Mouse (Mus musculus) T-cell, adult 2 months (primary cell): ENCODE results near the gene Nars2.

Experiments used
- DNase-seq: peaks from one replicate; pipeline ENCODE4 v3.0.0; 2022; ENCODE audit warnings: low spot score

The Nars2 gene

GRCm38 (mm10) chr7:96951281-96952051 lies at the start of gene Nars2:
Gene Nars2, plus strand, starts transcription at chr7:96951505.
- peak; percentile 92 for DNase-seq

GRCm38 (mm10) chr7:96902183-96902582 lies 49.1 kb upstream of the Nars2 start:
- no peak for DNase-seq

GRCm38 (mm10) chr7:96903088-96903985 lies 48.0 kb upstream of the Nars2 start:
- DNase-seq: no peak

- no peak for DNase-seq
Observed at GRCm38 (mm10) chr7:96904442-96904841, 46.9 kb upstream of the Nars2 start.

GRCm38 (mm10) chr7:96904936-96905335 lies 46.4 kb upstream of the Nars2 start:
- DNase-seq: no peak

- no peak for DNase-seq
Observed at GRCm38 (mm10) chr7:96905422-96905821, 45.9 kb upstream of the Nars2 start.

- no peak for DNase-seq
Observed at GRCm38 (mm10) chr7:96906216-96906615, 45.1 kb upstream of the Nars2 start.

GRCm38 (mm10) chr7:96907971-96908680 lies 43.2 kb upstream of the Nars2 start:
- no peak for DNase-seq

GRCm38 (mm10) chr7:96909856-96910255 lies 41.4 kb upstream of the Nars2 start:
- no peak for DNase-seq

- DNase-seq: no peak
Observed at GRCm38 (mm10) chr7:96910310-96910960, 40.9 kb upstream of the Nars2 start.

GRCm38 (mm10) chr7:96914031-96914430 lies 37.3 kb upstream of the Nars2 start:
- peak; percentile 53 for DNase-seq

GRCm38 (mm10) chr7:96915452-96916105 lies 35.7 kb upstream of the Nars2 start:
- DNase-seq: peak; percentile 34

GRCm38 (mm10) chr7:96920447-96921095 lies 30.7 kb upstream of the Nars2 start:
- no peak for DNase-seq

- no peak for DNase-seq
Observed at GRCm38 (mm10) chr7:96922927-96923326, 28.4 kb upstream of the Nars2 start.

- DNase-seq: no peak
Observed at GRCm38 (mm10) chr7:96943715-96944377, 7.5 kb upstream of the Nars2 start.

GRCm38 (mm10) chr7:96946501-96946900 lies 4.8 kb upstream of the Nars2 start:
- peak; percentile 65 for DNase-seq

GRCm38 (mm10) chr7:96952094-96952493 lies 789 bp downstream of the Nars2 start:
- no peak for DNase-seq

- DNase-seq: no peak
Observed at GRCm38 (mm10) chr7:96959168-96959567, 7.9 kb downstream of the Nars2 start.

GRCm38 (mm10) chr7:96967188-96967587 lies 15.9 kb downstream of the Nars2 start:
- DNase-seq: no peak

- DNase-seq: peak; percentile 21
Observed at GRCm38 (mm10) chr7:96970359-96970758, 19.1 kb downstream of the Nars2 start.
